ENCODE assay signal across 16 mouse cellular contexts in genomic region chr5:130527416-130527815, GRCm38 (mm10).
"Had no signal": no experiment of that assay in that cellular context is flagged by ENCODE, and none has a peak within 500 bp of the region (broad histone marks: within the 10 kb centered on the region; RNA-seq: fewer than 3 reads in every experiment).

No protein-coding gene starts in this region.

- DNase-seq: left cerebral cortex, postnatal 4 days; liver; liver, embryonic 13.5 days; liver, postnatal 0 days; lung, adult 18-20 months; lung, adult 2 months; lung, embryonic 14.5 days; lung, postnatal 10 days; lung, postnatal 14 days; lung, postnatal 36 days; midbrain, embryonic 14.5 days had no signal

- ATAC-seq: liver, embryonic 12.5 days; liver, postnatal 0 days; lung, postnatal 0 days; midbrain, embryonic 13.5 days; midbrain, embryonic 15.5 days; midbrain, embryonic 16.5 days had no signal
